Mouse (Mus musculus) retina, postnatal 1 day (tissue): ENCODE data around the gene Vmn2r57.
"Not testable (repeated sequence)": the region's sequence is repeated elsewhere in the genome, so short reads cannot be mapped to it uniquely, and the experiment has no call there.

Source experiments
- DNase-seq: peaks from one replicate; pipeline ENCODE4 v3.0.0-alpha.2; 2012

Gene Vmn2r57

DNA sequence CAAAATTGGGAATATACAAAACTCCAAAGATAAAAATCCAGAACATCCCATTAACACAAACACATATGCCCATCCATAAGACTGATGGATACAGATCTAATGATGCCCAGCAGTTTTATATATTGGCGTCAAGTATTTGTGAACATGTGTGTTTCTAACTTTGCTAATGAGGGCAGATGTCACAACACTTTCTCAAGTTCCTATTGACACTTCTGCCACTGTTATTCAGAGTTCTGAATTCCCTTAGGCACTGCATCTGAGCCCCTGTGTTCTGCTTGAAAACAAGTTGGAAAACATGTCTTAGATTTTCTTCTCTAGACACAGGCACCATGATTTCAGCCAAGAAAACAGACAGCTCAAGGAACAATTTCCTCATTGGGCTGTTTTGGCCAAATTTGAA is at the start of gene Vmn2r57:
Vmn2r57 (minus strand) TSS at position 101 of the 400 bp plus-strand sequence.
- DNase-seq, result not testable (repeated sequence)

DNA sequence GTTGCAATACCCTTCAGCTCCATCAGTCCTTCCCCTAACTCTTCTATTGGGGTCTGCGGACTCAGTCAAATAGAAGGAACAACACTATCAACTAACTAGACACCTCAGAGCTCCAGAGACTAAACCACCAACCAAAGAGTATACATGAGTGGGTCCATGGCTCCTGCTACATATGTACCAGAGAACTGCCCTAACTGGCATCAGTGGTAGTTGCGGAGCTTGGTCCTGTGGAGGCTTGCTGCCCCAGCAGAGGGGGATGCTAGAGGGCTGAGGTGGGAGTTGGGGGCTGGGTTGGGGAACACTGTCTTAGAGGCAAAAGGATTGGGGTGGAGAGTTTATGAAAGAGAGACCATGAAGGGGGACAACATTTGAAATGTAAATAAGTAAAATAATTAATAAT is 49.4 kb upstream of the Vmn2r57 start:
- DNase-seq, result no peak

DNA sequence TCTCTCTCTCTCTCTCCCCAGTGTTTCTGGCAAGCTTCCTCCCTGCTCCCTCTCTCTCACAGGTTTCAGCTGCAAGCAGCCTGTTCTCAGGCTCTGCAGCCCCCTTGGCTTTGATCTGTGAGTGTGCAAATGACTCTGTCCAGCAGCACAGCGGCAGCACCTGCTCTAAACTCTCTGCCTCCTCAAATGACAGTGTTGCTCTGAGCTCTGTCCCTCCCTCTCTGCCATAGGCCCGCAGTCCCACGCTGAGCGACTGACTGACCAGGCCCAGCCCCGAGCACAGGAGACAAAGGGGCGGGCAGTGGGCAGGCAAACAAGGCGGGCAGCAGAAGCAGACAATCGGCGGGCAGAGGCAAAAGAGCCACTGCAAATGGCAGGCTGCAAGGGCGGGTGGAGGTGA is 3.4 kb upstream of the Vmn2r57 start:
- DNase-seq, result peak; percentile 2

DNA sequence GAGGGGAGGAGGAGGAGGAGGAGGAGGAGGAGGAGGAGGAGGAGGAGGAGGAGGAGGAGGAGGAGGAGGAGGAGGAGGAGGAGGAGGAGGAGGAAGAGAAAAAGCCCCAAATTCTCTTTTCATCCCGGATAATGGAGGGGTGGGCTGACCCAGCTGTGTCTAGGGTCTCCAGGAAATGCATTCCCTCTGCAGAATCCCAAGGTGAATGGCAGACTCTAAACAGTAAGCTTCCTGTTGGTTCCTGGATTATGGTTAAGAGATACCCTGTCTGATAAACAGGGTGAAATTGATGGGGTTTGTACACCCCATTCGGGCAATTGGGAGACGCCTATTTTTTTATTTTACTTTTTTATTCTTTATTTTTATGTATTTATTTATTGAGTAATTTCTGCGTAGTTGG is 54.4 kb downstream of the Vmn2r57 start:
- DNase-seq, result no peak

DNA sequence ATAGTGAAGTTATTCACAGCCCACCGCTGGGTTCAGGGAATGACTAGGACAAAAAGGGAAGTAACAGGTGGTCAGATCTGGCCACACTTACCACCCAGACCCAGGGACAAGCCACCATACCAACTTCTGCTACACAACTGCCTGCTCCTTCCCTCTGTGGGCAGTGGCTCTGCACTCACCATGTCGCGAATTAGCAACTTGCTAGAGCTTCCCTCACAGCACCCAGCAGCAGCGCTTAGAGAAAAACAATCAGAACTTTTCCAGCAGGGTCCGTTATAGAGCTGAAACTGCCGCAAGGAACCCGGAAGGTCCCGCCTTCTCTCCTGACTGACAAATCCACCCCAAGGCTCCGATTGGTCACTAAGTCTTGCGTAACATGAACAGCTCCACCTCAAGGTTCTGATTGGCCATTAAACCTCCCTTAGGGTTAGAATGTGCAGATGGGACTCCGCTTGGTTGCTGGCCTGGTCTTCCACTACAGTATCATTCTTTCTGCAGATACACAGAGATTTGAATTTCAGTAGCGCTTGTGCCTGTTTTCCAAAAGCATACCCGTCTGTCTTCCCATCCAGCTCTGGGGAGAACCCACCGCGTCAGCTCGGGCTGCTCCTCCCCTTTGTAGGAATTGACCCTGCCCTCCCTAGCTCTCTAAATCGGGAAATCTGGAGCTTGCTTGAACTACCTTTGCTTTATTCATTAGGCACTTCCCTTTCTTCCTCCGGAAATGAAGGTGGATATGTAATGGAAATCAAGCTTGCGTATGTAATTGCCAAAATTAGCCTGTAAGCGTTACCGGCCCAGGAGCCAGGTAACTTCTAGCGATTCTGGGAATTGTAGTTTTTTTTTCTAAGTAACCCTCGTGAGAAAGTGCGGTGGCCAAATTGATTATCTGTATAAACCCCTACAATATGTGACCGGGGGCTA is 55.2 kb downstream of the Vmn2r57 start, which contains the start of gene AI987944:
AI987944 (minus strand) TSS at position 332 of the 924 bp plus-strand sequence.
- peak; percentile 95 for DNase-seq
